Mouse (Mus musculus) cerebellum, adult 2 months (tissue): Measurements from ENCODE around the gene Olfr1058.

Source experiments
- CTCF ChIP-seq: fragments of 200-500 bp; IDR thresholded peaks from 2 replicates; pipeline ENCODE4 v1.5.1; 2011; ENCODE audit warnings: low read depth, mild to moderate bottlenecking, control low read depth, low read length, moderate library complexity, borderline replicate concordance; ENCODE audit not compliant: insufficient read depth
- POLR2A ChIP-seq: fragments of 200-500 bp; IDR thresholded peaks from 2 replicates; pipeline ENCODE4 v1.6.1; 2011; ENCODE audit warnings: low read length, control low read depth, borderline replicate concordance; ENCODE audit not compliant: insufficient read depth

DNA sequence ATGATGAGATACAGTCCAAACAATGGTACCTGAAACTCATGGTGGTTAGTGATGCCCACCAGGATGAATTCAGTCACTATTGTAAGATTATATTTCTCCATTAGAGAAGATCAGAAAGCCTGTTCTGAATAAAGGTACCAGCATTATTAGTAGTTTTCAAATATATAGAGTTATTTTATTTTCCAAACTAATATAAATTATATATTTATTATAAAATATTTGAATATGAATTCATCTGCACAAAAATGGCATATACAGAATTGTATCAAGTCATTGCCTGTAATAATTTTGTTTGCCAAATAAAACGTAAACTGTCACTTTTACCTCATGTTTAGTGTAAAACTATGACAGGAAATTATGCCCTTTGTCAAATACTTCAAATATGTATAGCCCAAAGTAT is 25.6 kb upstream of the Olfr1058 start, which contains the start of gene Olfr1061:
- TF ChIP-seq POLR2A: no peak
- no peak for TF ChIP-seq CTCF
